Mouse (Mus musculus) thymus, adult 2 months (tissue): Measurements from ENCODE around the gene Cnn1. TPM values are rescaled to one million over a fixed set of nuclear protein-coding genes. Genes with fewer than 3 reads are reported as not detected.
"Not testable (repeated sequence)": the region's sequence is repeated elsewhere in the genome, so short reads cannot be mapped to it uniquely, and the experiment has no call there.

ENCODE experiments used
- DNase-seq: peaks from one replicate; pipeline ENCODE4 v3.0.0; 2021
- H3K27ac ChIP-seq: fragments of 200-500 bp; 2 replicates; pipeline ENCODE4 v1.5.1; 2012; ENCODE audit warnings: low read length, control low read depth; ENCODE audit not compliant: control insufficient read depth, insufficient read depth
- H3K27me3 ChIP-seq: fragments of 200-500 bp; 2 replicates; pipeline ENCODE4 v1.6.1; 2012; ENCODE audit warnings: mild to moderate bottlenecking, low read length, moderate library complexity, mixed read lengths; ENCODE audit not compliant: control insufficient read depth, insufficient read depth
- H3K36me3 ChIP-seq: fragments of 200-500 bp; 2 replicates; pipeline ENCODE4 v1.6.1; 2012; ENCODE audit warnings: mild to moderate bottlenecking, low read length, moderate library complexity; ENCODE audit not compliant: control insufficient read depth, insufficient read depth
- H3K4me1 ChIP-seq: fragments of 200-500 bp; replicated peaks from 2 replicates; pipeline ENCODE4 v1.6.1; 2012; ENCODE audit warnings: low read length; ENCODE audit not compliant: control insufficient read depth, insufficient read depth
- H3K4me3 ChIP-seq: fragments of 200-500 bp; 2 replicates; pipeline ENCODE4 v1.5.1; 2012; ENCODE audit warnings: mild to moderate bottlenecking, low read length, control low read depth, moderate library complexity; ENCODE audit not compliant: control insufficient read depth, insufficient read depth
- CTCF ChIP-seq: fragments of 200-500 bp; IDR thresholded peaks from 2 replicates; pipeline ENCODE4 v1.5.1; 2012; ENCODE audit warnings: mild to moderate bottlenecking, control low read depth, low read length, moderate library complexity, borderline replicate concordance; ENCODE audit not compliant: control insufficient read depth, poor library complexity, insufficient read depth; ENCODE audit errors: extremely low read depth
- POLR2A ChIP-seq: fragments of 200-500 bp; IDR thresholded peaks from 2 replicates; pipeline ENCODE4 v1.6.1; 2012; ENCODE audit warnings: mild to moderate bottlenecking, low read length, control low read depth, moderate library complexity; ENCODE audit not compliant: control insufficient read depth, poor library complexity, insufficient read depth; ENCODE audit errors: extremely low read depth
- WGBS: fragments of 180-500 bp; shearing (Covaris S2); methylation state at CpG from one replicate; pipeline ENCODE4 v1.1.7; 2018; 5-methylcytosine and 5-hydroxymethylcytosine counted together
- polyA plus RNA-seq: library from polyadenylated mRNA; depleted of rRNA; stranded (reverse); fragments of >200 nt; gene quantifications from 2 replicates; pipeline ENCODE4 v1.2.3, GENCODE M21; 2012

Gene Cnn1
- polyA plus RNA-seq, 1 experiment: 5.0 TPM

GRCm38 (mm10) chr9:22070791-22071573 is 28.0 kb upstream of the Cnn1 start, which contains the start of the genes Gm49318 and Zfp653:
Gene Gm49318 (minus strand): TSS chr9:22071259.
Gene Zfp653 (minus strand): TSS chr9:22071376.
- H3K36me3 ChIP-seq: no peaks in the 10 kb centered on the region
- peak; percentile 47 for TF ChIP-seq CTCF
- TF ChIP-seq POLR2A: peak; percentile 31; the same call in 1 of the 2 replicates
- peak within 1 kb of the TSS; percentile 84 for H3K4me3 ChIP-seq
- WGBS: under 1% methylated on average over 75 of the region's 87 CpGs
- H3K27ac ChIP-seq: peak within 1 kb of the TSS; percentile 53; the same call in 1 of the 2 replicates
- H3K4me1 ChIP-seq: peaks cover 5% of the 10 kb centered on the region; the same call in 1 of the 2 replicates
- DNase-seq: peak; percentile 95
- no peaks in the 10 kb centered on the region for H3K27me3 ChIP-seq

- WGBS: 98% methylated on average over 4 of the region's 4 CpGs
- TF ChIP-seq CTCF: no peak
- no peak for TF ChIP-seq POLR2A
- Histone ChIP-seq H3K27ac (no peak overlapping the region), H3K4me3 (no peak overlapping the region), H3K27me3 (no peaks in the 10 kb centered on the region), H3K36me3 (no peaks in the 10 kb centered on the region), H3K4me1 (peaks cover 5% of the 10 kb centered on the region; the same call in 1 of the 2 replicates)
- DNase-seq: no peak
These were observed 26.7 kb upstream of the Cnn1 start for GRCm38 (mm10) chr9:22072276-22072675.

- H3K4me3 ChIP-seq, H3K36me3 ChIP-seq, H3K27ac ChIP-seq, DNase-seq, H3K4me1 ChIP-seq, H3K27me3 ChIP-seq: not testable (repeated sequence)
- 86% methylated on average over 5 of the region's 5 CpGs for WGBS
These were observed 23.2 kb upstream of the Cnn1 start for GRCm38 (mm10) chr9:22075778-22076177.

GRCm38 (mm10) chr9:22076223-22076622 is 22.8 kb upstream of the Cnn1 start:
- H3K4me1 ChIP-seq: no peaks in the 10 kb centered on the region
- no peak overlapping the region for H3K27ac ChIP-seq
- no peaks in the 10 kb centered on the region for H3K27me3 ChIP-seq
- TF ChIP-seq POLR2A: no peak
- no peak for TF ChIP-seq CTCF
- 97% methylated on average over 23 of the region's 23 CpGs for WGBS
- DNase-seq: no peak
- no peak overlapping the region for H3K4me3 ChIP-seq
- H3K36me3 ChIP-seq: no peaks in the 10 kb centered on the region; the same call in 1 of the 2 replicates

- WGBS: 22% methylated on average over 4 of the region's 4 CpGs
- Histone ChIP-seq H3K27ac (no peak overlapping the region), H3K27me3 (no peaks in the 10 kb centered on the region), H3K4me3 (peak overlapping the region; percentile 79), H3K4me1 (peaks cover 5% of the 10 kb centered on the region), H3K36me3 (no peaks in the 10 kb centered on the region; the same call in 1 of the 2 replicates)
- TF ChIP-seq POLR2A (no peak), CTCF (no peak)
- no peak for DNase-seq
These were observed 14.4 kb upstream of the Cnn1 start for GRCm38 (mm10) chr9:22084667-22085021.

GRCm38 (mm10) chr9:22085022-22085834 is 13.8 kb upstream of the Cnn1 start, which contains the start of gene Ecsit:
Gene Ecsit (minus strand): TSS chr9:22085438.
- Histone ChIP-seq H3K4me3 (peak within 1 kb of the TSS; percentile 79), H3K27me3 (no peaks in the 10 kb centered on the region), H3K4me1 (peaks cover 5% of the 10 kb centered on the region), H3K27ac (no peak within 1 kb of the TSS), H3K36me3 (no peaks in the 10 kb centered on the region; the same call in 1 of the 2 replicates)
- peak; percentile 58 for TF ChIP-seq POLR2A
- 0 out of 2 replicates have a peak, but pooled peaks have one; percentile 22 for TF ChIP-seq CTCF
- peak; percentile 94 for DNase-seq
- WGBS: under 1% methylated on average over 48 of the region's 48 CpGs
